Mouse (Mus musculus) liver, embryonic 14.5 days (tissue): ENCODE data around the gene Cacng8.

Experiments
- CTCF ChIP-seq: IDR thresholded peaks from 2 replicates; pipeline ENCODE4 v1.5.1; 2016; ENCODE audit warnings: antibody characterized with exemption, low read depth, control low read depth
- EP300 ChIP-seq: IDR thresholded peaks from 2 replicates; pipeline ENCODE4 v1.6.1; 2016; ENCODE audit warnings: antibody characterized with exemption, low read depth

- no peak for TF ChIP-seq CTCF
- TF ChIP-seq EP300 = no peak
Measured at GRCm38 (mm10) chr7:3391081-3391451, 583 bp downstream of the Cacng8 start.
